Mouse (Mus musculus): ENCODE measurements at regions not wholly inside any gene's neighbourhood (a gene's known extent, or its start where the extent isn't known, plus 50 kb on each side); places are given as distances from the start of the nearest gene placed in this dataset.

DNA sequence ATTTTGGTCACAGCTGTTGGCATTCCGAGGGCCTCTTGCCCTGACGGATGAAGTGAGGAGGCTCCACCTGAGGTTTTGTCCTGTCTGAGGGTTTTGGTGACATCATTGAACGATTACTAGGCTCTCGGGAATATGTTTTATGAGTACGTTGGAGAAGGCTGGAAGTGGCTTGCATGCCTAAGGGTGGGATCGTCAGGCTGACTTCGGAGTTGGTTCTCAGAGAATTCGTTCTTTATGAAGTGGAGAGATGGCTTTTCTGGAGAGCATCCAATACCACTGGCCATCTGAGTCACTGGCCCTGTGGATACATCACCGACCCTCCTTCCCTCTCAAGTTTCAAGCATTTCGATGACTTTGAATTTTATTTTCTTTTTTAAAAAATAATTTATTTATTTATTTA lies 172.0 kb downstream of the Slc38a4 start:
- TF ChIP-seq CTCF (IDR thresholded peaks at IDR 0.05; ENCODE audit: low read depth) (no peak), EP300 (IDR thresholded peaks at IDR 0.05; ENCODE audit: low read depth) (no peak)

Measured in liver, embryonic 14.5 days (tissue).